Mouse (Mus musculus): Measurements from ENCODE around the gene Ybey. TPM values are rescaled to one million over a fixed set of nuclear protein-coding genes. Genes with fewer than 3 reads are reported as not detected.

Ybey gene
- polyA plus RNA-seq, 1 experiment from 2014 or later, result 7.1 TPM

- Histone ChIP-seq H3K9ac (replicated peaks; ENCODE audit: low read depth, low read length) (no peak overlapping the region), H3K4me2 (ENCODE audit: low read length) (no peak overlapping the region), H3K4me3 (replicated peaks; ENCODE audit: low read length) (no peak overlapping the region), H3K36me3 (ENCODE audit: control insufficient read depth, insufficient read depth) (no peaks in the 10 kb centered on the region), H3K4me1 (replicated peaks; ENCODE audit: control insufficient read depth, insufficient read depth, low read length) (peaks cover 7% of the 10 kb centered on the region), H3K27ac (ENCODE audit: low read length) (no peak overlapping the region), H3K9me3 (ENCODE audit: control insufficient read depth, low read length) (no peaks in the 10 kb centered on the region), H3K27me3 (replicated peaks; ENCODE audit: control insufficient read depth, insufficient read depth, low read length) (no peaks in the 10 kb centered on the region)
- 82% methylated on average over 15 of the region's 15 CpGs for WGBS
- no peak for ATAC-seq
These were observed 21.3 kb downstream of the Ybey start for GRCm38 (mm10) chr10:76447406-76448229.

- H3K27ac ChIP-seq (ENCODE audit: low read length), result no peak overlapping the region
- H3K4me3 ChIP-seq (replicated peaks; ENCODE audit: low read length), result no peak overlapping the region
- no peaks in the 10 kb centered on the region for H3K27me3 ChIP-seq (replicated peaks; ENCODE audit: control insufficient read depth, insufficient read depth, low read length)
- peaks cover 14% of the 10 kb centered on the region for H3K4me1 ChIP-seq (replicated peaks; ENCODE audit: control insufficient read depth, insufficient read depth, low read length)
- no peak overlapping the region for H3K4me2 ChIP-seq (ENCODE audit: low read length)
- H3K9me3 ChIP-seq (ENCODE audit: control insufficient read depth, low read length), result no peaks in the 10 kb centered on the region
- 85% methylated on average over 4 of the region's 4 CpGs for WGBS
- no peak for ATAC-seq
- no peak overlapping the region for H3K9ac ChIP-seq (replicated peaks; ENCODE audit: low read depth, low read length)
- no peaks in the 10 kb centered on the region for H3K36me3 ChIP-seq (ENCODE audit: control insufficient read depth, insufficient read depth)
These were observed 22.8 kb downstream of the Ybey start for GRCm38 (mm10) chr10:76445996-76446681.

GRCm38 (mm10) chr10:76442178-76443088 is 26.5 kb downstream of the Ybey start, which contains the start of gene Pcnt:
Gene Pcnt (minus strand): TSS chr10:76442786.
- Histone ChIP-seq H3K27me3 (replicated peaks; ENCODE audit: control insufficient read depth, insufficient read depth, low read length) (no peaks in the 10 kb centered on the region), H3K4me3 (replicated peaks; ENCODE audit: low read length) (peak within 1 kb of the TSS; percentile 100), H3K4me2 (ENCODE audit: low read length) (peak within 1 kb of the TSS; percentile 92), H3K9me3 (ENCODE audit: control insufficient read depth, low read length) (no peaks in the 10 kb centered on the region), H3K4me1 (replicated peaks; ENCODE audit: control insufficient read depth, insufficient read depth, low read length) (peaks cover 15% of the 10 kb centered on the region), H3K9ac (replicated peaks; ENCODE audit: low read depth, low read length) (peak within 1 kb of the TSS; percentile 77), H3K36me3 (ENCODE audit: control insufficient read depth, insufficient read depth) (peaks cover 8% of the 10 kb centered on the region; the same call in 1 of the 2 replicates), H3K27ac (ENCODE audit: low read length) (peak within 1 kb of the TSS; percentile 96)
- ATAC-seq, result peak; percentile 99
- under 1% methylated on average over 78 of the region's 78 CpGs for WGBS

GRCm38 (mm10) chr10:76440281-76440680 is 28.6 kb downstream of the Ybey start, which contains the start of gene AC141477.1:
Gene AC141477.1 (minus strand): TSS chr10:76440444.
- Histone ChIP-seq H3K36me3 (ENCODE audit: control insufficient read depth, insufficient read depth) (peaks cover 14% of the 10 kb centered on the region), H3K4me3 (replicated peaks; ENCODE audit: low read length) (no peak within 1 kb of the TSS), H3K9me3 (ENCODE audit: control insufficient read depth, low read length) (no peaks in the 10 kb centered on the region), H3K9ac (replicated peaks; ENCODE audit: low read depth, low read length) (no peak within 1 kb of the TSS), H3K4me2 (ENCODE audit: low read length) (no peak within 1 kb of the TSS), H3K27me3 (replicated peaks; ENCODE audit: control insufficient read depth, insufficient read depth, low read length) (no peaks in the 10 kb centered on the region), H3K4me1 (replicated peaks; ENCODE audit: control insufficient read depth, insufficient read depth, low read length) (peaks cover 15% of the 10 kb centered on the region), H3K27ac (ENCODE audit: low read length) (no peak within 1 kb of the TSS)
- 96% methylated on average over 17 of the region's 17 CpGs for WGBS
- ATAC-seq, result no peak

GRCm38 (mm10) chr10:76439107-76439890 is 29.6 kb downstream of the Ybey start:
- no peak overlapping the region for H3K4me2 ChIP-seq (ENCODE audit: low read length)
- no peak overlapping the region for H3K9ac ChIP-seq (replicated peaks; ENCODE audit: low read depth, low read length)
- WGBS, result 94% methylated on average over 9 of the region's 9 CpGs
- ATAC-seq, result no peak
- H3K4me3 ChIP-seq (replicated peaks; ENCODE audit: low read length), result no peak overlapping the region
- H3K27me3 ChIP-seq (replicated peaks; ENCODE audit: control insufficient read depth, insufficient read depth, low read length), result no peaks in the 10 kb centered on the region
- peaks cover 15% of the 10 kb centered on the region for H3K4me1 ChIP-seq (replicated peaks; ENCODE audit: control insufficient read depth, insufficient read depth, low read length)
- peaks cover 20% of the 10 kb centered on the region for H3K36me3 ChIP-seq (ENCODE audit: control insufficient read depth, insufficient read depth)
- H3K27ac ChIP-seq (ENCODE audit: low read length), result no peak overlapping the region
- no peaks in the 10 kb centered on the region for H3K9me3 ChIP-seq (ENCODE audit: control insufficient read depth, low read length)

DNA sequence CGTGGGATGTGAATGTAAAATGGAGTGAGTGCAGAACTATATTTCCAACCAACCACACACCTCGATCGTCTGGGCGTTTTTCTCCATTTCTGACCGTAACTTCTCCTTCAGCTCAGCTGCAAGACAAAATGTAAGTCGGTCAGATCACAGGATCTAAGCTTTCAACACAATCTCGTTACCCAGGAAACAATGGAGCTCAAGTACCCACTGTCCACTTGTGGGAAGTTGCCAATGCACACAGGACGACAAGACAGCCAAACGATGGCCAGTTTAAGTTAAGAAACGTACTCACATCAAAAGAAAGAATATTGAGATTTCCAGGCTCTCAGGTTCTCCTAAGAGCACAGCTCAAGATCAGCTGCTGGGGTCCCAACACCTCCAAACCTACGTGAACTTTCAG is 35.0 kb downstream of the Ybey start:
- WGBS, result 89% methylated on average over 11 of the region's 11 CpGs

DNA sequence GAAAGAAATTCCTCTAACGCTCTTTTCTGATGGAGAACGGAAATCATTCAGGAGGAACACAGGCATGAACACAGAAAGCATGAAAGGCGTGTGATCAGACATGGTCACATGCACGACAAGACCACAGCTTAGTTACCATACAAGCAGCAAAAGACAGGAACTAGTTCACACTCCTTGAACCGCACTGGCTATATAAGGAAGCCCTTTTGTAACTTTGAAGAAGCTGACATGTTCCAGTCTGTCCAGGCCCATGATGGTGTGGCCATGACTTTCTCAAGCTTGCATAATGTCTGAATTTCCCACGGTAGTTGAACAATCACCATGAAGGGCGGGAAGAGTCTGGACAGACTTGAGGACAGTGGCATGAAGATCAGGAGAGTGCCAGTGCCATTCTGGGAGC is 43.2 kb downstream of the Ybey start:
- Histone ChIP-seq H3K27me3 (replicated peaks; ENCODE audit: control insufficient read depth, insufficient read depth, low read length) (no peaks in the 10 kb centered on the region), H3K36me3 (ENCODE audit: control insufficient read depth, insufficient read depth) (peaks cover 28% of the 10 kb centered on the region), H3K4me2 (ENCODE audit: low read length) (no peak overlapping the region), H3K9me3 (ENCODE audit: control insufficient read depth, low read length) (no peaks in the 10 kb centered on the region), H3K4me3 (replicated peaks; ENCODE audit: low read length) (no peak overlapping the region), H3K4me1 (replicated peaks; ENCODE audit: control insufficient read depth, insufficient read depth, low read length) (no peaks in the 10 kb centered on the region), H3K27ac (ENCODE audit: low read length) (no peak overlapping the region), H3K9ac (replicated peaks; ENCODE audit: low read depth, low read length) (no peak overlapping the region)
- WGBS, result 94% methylated on average over 7 of the region's 7 CpGs
- ATAC-seq, result no peak

More for the DNA sequence above, 35.0 kb downstream of the Ybey start:
- no peak for ATAC-seq
- Histone ChIP-seq H3K4me3 (replicated peaks; ENCODE audit: low read length) (no peak overlapping the region), H3K27ac (ENCODE audit: low read length) (no peak overlapping the region), H3K4me2 (ENCODE audit: low read length) (no peak overlapping the region), H3K36me3 (ENCODE audit: control insufficient read depth, insufficient read depth) (peaks cover 41% of the 10 kb centered on the region), H3K27me3 (replicated peaks; ENCODE audit: control insufficient read depth, insufficient read depth, low read length) (no peaks in the 10 kb centered on the region), H3K9ac (replicated peaks; ENCODE audit: low read depth, low read length) (no peak overlapping the region), H3K4me1 (replicated peaks; ENCODE audit: control insufficient read depth, insufficient read depth, low read length) (no peaks in the 10 kb centered on the region), H3K9me3 (ENCODE audit: control insufficient read depth, low read length) (no peaks in the 10 kb centered on the region)

GRCm38 (mm10) chr10:76416811-76417210 is 52.1 kb downstream of the Ybey start:
- Histone ChIP-seq H3K9me3 (ENCODE audit: control insufficient read depth, low read length) (no peaks in the 10 kb centered on the region), H3K4me3 (replicated peaks; ENCODE audit: low read length) (no peak overlapping the region), H3K36me3 (ENCODE audit: control insufficient read depth, insufficient read depth) (peaks cover 33% of the 10 kb centered on the region), H3K27ac (ENCODE audit: low read length) (no peak overlapping the region), H3K9ac (replicated peaks; ENCODE audit: low read depth, low read length) (no peak overlapping the region), H3K4me2 (ENCODE audit: low read length) (no peak overlapping the region), H3K4me1 (replicated peaks; ENCODE audit: control insufficient read depth, insufficient read depth, low read length) (no peaks in the 10 kb centered on the region), H3K27me3 (replicated peaks; ENCODE audit: control insufficient read depth, insufficient read depth, low read length) (no peaks in the 10 kb centered on the region)
- ATAC-seq, result no peak
- 88% methylated on average over 12 of the region's 12 CpGs for WGBS

Data from forebrain, embryonic 16.5 days (tissue).